Mouse (Mus musculus) heart, embryonic 15.5 days (tissue): ENCODE measurements around the gene Lst1. TPM values are rescaled to one million over a fixed set of nuclear protein-coding genes. Genes with fewer than 3 reads are reported as not detected.
A peak's percentile ranks its signal among the peaks of the same experiment; 100 is the strongest.

Source experiments
- ATAC-seq: fragments of 200-750 bp; cut with Nextera tagmentation; replicated peaks from 2 replicates; pipeline ENCODE4 v1.8.0; 2017; ENCODE audit warnings: low read depth, moderate TSS enrichment; ENCODE audit not compliant: insufficient number of reproducible peaks, insufficient read depth, low FRiP score
- H3K27ac ChIP-seq: fragments of 300-500 bp; sonication (generic); 2 replicates; pipeline ENCODE4 v1.5.1; 2015; ENCODE audit warnings: mild to moderate bottlenecking, inconsistent platforms
- H3K27me3 ChIP-seq: fragments of 300-500 bp; sonication (generic); 2 replicates; pipeline ENCODE4 v1.6.1; 2015; ENCODE audit warnings: inconsistent platforms
- H3K36me3 ChIP-seq: fragments of 300-500 bp; sonication (generic); 2 replicates; pipeline ENCODE4 v1.6.1; 2015; ENCODE audit warnings: mild to moderate bottlenecking, inconsistent platforms
- H3K4me1 ChIP-seq: fragments of 300-500 bp; sonication (generic); replicated peaks from 2 replicates; pipeline ENCODE4 v1.6.1; 2015; ENCODE audit warnings: inconsistent platforms
- H3K4me2 ChIP-seq: fragments of 300-500 bp; sonication (generic); 2 replicates; pipeline ENCODE4 v1.6.1; 2015; ENCODE audit warnings: inconsistent platforms, mild to moderate bottlenecking, moderate library complexity
- H3K4me3 ChIP-seq: fragments of 300-500 bp; sonication (generic); 2 replicates; pipeline ENCODE4 v1.5.1; 2015; ENCODE audit warnings: mild to moderate bottlenecking, inconsistent platforms
- H3K9ac ChIP-seq: fragments of 300-500 bp; sonication (generic); 2 replicates; pipeline ENCODE4 v1.6.1; 2015; ENCODE audit warnings: mild to moderate bottlenecking, inconsistent platforms
- H3K9me3 ChIP-seq: fragments of 300-500 bp; sonication (generic); replicated peaks from 2 replicates; pipeline ENCODE4 v1.6.1; 2016; ENCODE audit warnings: inconsistent platforms
- WGBS: fragments of 180-500 bp; shearing (Covaris S2); methylation state at CpG from one replicate; pipeline ENCODE4 v1.1.7; 2015; ENCODE audit warnings: mixed read lengths; 5-methylcytosine and 5-hydroxymethylcytosine counted together
- polyA plus RNA-seq: library from polyadenylated mRNA; unstranded; fragments of >200 nt; fragmentation: Nextera tagmentation; extraction: Ambion mirVana; gene quantifications from 2 replicates; pipeline ENCODE4 v1.2.1, GENCODE M21; 2015

Lst1 gene
- polyA plus RNA-seq, 1 experiment from 2014 or later = 8.1 TPM

GRCm38 (mm10) chr17:35164568-35165450, 23.4 kb downstream of the Lst1 start, which contains the start of gene Prrc2a:
Gene Prrc2a, minus strand, starts transcription at chr17:35164897.
- under 1% methylated on average over 77 of the region's 89 CpGs for whole genome bisulfite sequencing
- peak within 1 kb of the TSS; percentile 97 for H3K27ac ChIP-seq

GRCm38 (mm10) chr17:35164218-35164567, 24.0 kb downstream of the Lst1 start:
- Histone ChIP-seq H3K4me1 (peaks cover 31% of the 10 kb centered on the region), H3K9me3 (no peaks in the 10 kb centered on the region), H3K27ac (peak overlapping the region; percentile 97), H3K36me3 (peaks cover 25% of the 10 kb centered on the region), H3K9ac (peak overlapping the region; percentile 98), H3K4me2 (peak overlapping the region; percentile 92), H3K27me3 (no peaks in the 10 kb centered on the region), H3K4me3 (peak overlapping the region; percentile 92)
- under 1% methylated on average over 28 of the region's 28 CpGs for WGBS
- ATAC-seq = no peak

More at GRCm38 (mm10) chr17:35164568-35165450, 23.4 kb downstream of the Lst1 start, which contains the start of gene Prrc2a:
- Histone ChIP-seq H3K36me3 (peaks cover 19% of the 10 kb centered on the region), H3K4me1 (peaks cover 31% of the 10 kb centered on the region), H3K9me3 (no peaks in the 10 kb centered on the region), H3K4me2 (peak within 1 kb of the TSS; percentile 92), H3K27me3 (no peaks in the 10 kb centered on the region), H3K4me3 (peak within 1 kb of the TSS; percentile 92), H3K9ac (peak within 1 kb of the TSS; percentile 98)
- ATAC-seq = peak; percentile 97

- WGBS = 5% methylated on average over 8 of the region's 8 CpGs
These were observed 24.7 kb downstream of the Lst1 start for GRCm38 (mm10) chr17:35163326-35164081.

GRCm38 (mm10) chr17:35162730-35163129, 25.5 kb downstream of the Lst1 start:
- H3K27ac ChIP-seq = peak overlapping the region; percentile 97

More at GRCm38 (mm10) chr17:35163326-35164081, 24.7 kb downstream of the Lst1 start:
- peak overlapping the region; percentile 92 for H3K4me2 ChIP-seq
- peaks cover 32% of the 10 kb centered on the region for H3K36me3 ChIP-seq
- peak overlapping the region; percentile 98 for H3K9ac ChIP-seq
- peaks cover 31% of the 10 kb centered on the region for H3K4me1 ChIP-seq
- ATAC-seq = no peak
- H3K4me3 ChIP-seq = peak overlapping the region; percentile 92
- H3K27ac ChIP-seq = peak overlapping the region; percentile 97
- H3K9me3 ChIP-seq = no peaks in the 10 kb centered on the region
- no peaks in the 10 kb centered on the region for H3K27me3 ChIP-seq

DNA sequence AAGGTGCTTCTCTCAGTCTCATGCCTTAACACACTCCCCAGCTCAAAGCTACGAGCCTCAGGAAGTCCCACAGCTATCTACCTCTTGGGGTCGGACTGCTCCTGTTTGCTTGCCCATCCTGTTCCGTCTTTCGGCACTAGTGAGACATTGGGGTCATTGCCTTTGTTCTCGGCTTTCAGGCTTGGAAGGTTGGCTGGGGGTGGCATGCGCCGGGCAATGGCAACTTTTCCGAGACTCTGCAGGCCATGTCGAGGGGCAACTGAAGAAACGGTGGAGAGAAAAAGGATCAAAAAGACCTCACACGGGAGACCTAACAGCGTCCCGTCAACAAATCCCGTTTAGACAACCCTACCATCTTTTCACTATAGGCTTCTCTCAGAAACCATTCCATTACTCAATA, 26.1 kb downstream of the Lst1 start:
- Histone ChIP-seq H3K4me2 (peak overlapping the region; percentile 92), H3K4me1 (peaks cover 31% of the 10 kb centered on the region), H3K4me3 (peak overlapping the region; percentile 92), H3K9me3 (no peaks in the 10 kb centered on the region), H3K27ac (peak overlapping the region; percentile 6), H3K27me3 (no peaks in the 10 kb centered on the region), H3K36me3 (peaks cover 46% of the 10 kb centered on the region), H3K9ac (peak overlapping the region; percentile 98)
- no peak for ATAC-seq
- WGBS = 61% methylated on average over 14 of the region's 14 CpGs

More at GRCm38 (mm10) chr17:35162730-35163129, 25.5 kb downstream of the Lst1 start:
- Histone ChIP-seq H3K4me3 (peak overlapping the region; percentile 92), H3K27me3 (no peaks in the 10 kb centered on the region), H3K36me3 (peaks cover 40% of the 10 kb centered on the region), H3K9me3 (no peaks in the 10 kb centered on the region), H3K4me2 (peak overlapping the region; percentile 92), H3K4me1 (peaks cover 31% of the 10 kb centered on the region), H3K9ac (peak overlapping the region; percentile 98)
- 26% methylated on average over 12 of the region's 12 CpGs for WGBS
- ATAC-seq = no peak

DNA sequence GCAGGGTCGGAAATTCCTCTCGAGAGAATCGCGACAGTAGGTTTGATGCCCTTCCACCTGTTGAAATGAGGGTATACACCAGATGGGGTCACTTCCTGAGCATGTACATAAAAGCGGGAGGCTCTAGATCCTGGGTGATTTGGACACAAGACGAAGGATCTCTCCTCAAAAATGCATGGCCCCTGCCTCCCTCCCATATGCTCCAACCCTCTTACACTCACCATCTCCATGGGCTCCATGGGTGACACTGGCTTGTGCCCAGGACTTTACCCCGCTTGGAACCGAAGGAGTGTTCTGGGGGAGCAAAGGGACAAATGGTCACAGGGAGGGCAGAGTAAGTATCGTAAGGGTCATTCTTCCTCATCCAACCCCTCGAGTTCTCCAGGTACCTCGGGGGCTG, 26.8 kb downstream of the Lst1 start:
- no peaks in the 10 kb centered on the region for H3K27me3 ChIP-seq
- H3K4me1 ChIP-seq = peaks cover 28% of the 10 kb centered on the region
- no peaks in the 10 kb centered on the region for H3K9me3 ChIP-seq
- H3K9ac ChIP-seq = no peak overlapping the region
- no peak for ATAC-seq
- no peak overlapping the region for H3K27ac ChIP-seq
- 73% methylated on average over 11 of the region's 11 CpGs for WGBS
- no peak overlapping the region for H3K4me3 ChIP-seq
- H3K36me3 ChIP-seq = peaks cover 53% of the 10 kb centered on the region
- H3K4me2 ChIP-seq = no peak overlapping the region

GRCm38 (mm10) chr17:35159638-35160037, 28.6 kb downstream of the Lst1 start:
- Histone ChIP-seq H3K9ac (no peak overlapping the region), H3K4me1 (peaks cover 20% of the 10 kb centered on the region), H3K4me3 (no peak overlapping the region), H3K27me3 (no peaks in the 10 kb centered on the region), H3K4me2 (no peak overlapping the region), H3K36me3 (peaks cover 71% of the 10 kb centered on the region), H3K27ac (no peak overlapping the region), H3K9me3 (no peaks in the 10 kb centered on the region)
- WGBS = 84% methylated on average over 7 of the region's 7 CpGs
- no peak for ATAC-seq

DNA sequence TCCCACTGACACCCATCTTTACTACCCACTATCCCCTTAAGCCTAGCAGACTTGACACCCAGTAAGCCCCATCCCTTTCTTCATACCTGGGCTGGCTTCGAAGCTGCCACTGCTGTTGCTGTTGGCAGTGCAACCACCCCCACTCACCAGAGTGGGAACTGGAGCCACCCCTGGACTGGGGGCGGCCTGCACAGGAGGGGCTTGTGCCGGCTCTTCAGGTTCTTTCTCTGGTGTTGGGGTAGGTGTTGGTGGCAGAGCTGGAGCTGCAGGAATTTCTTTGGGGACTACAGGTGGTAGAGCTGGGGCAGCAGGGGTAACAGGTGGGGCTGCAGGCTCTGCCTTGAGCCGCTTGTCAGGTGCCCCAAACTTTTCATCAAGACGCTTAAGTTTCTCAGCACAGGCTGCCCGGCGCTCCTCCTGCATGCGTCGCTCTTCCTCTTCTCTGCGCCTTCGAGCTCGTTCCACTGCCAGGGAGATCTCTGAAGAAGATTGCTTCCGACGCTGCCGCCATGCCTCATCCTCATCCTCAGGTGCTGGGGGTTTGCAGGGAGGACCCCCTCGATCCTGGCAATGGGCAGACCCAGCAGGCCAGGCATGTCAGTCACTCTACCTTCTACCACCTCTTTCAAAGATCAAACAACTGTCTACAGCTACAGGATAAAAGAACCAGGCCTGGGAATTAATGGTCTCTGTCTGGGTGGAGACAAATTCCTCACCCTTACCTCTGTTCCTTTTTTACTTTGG, 29.2 kb downstream of the Lst1 start:
- H3K9ac ChIP-seq = no peak overlapping the region
- H3K27me3 ChIP-seq = no peaks in the 10 kb centered on the region
- no peak overlapping the region for H3K4me2 ChIP-seq
- no peaks in the 10 kb centered on the region for H3K9me3 ChIP-seq
- H3K4me1 ChIP-seq = peaks cover 20% of the 10 kb centered on the region
- H3K36me3 ChIP-seq = peaks cover 77% of the 10 kb centered on the region
- ATAC-seq = no peak
- 88% methylated on average over 16 of the region's 16 CpGs for WGBS
- no peak overlapping the region for H3K4me3 ChIP-seq
- no peak overlapping the region for H3K27ac ChIP-seq

GRCm38 (mm10) chr17:35157661-35158175, 30.5 kb downstream of the Lst1 start:
- Histone ChIP-seq H3K4me1 (peaks cover 11% of the 10 kb centered on the region), H3K4me3 (no peak overlapping the region), H3K36me3 (peaks cover 90% of the 10 kb centered on the region), H3K9me3 (no peaks in the 10 kb centered on the region), H3K27me3 (no peaks in the 10 kb centered on the region), H3K4me2 (no peak overlapping the region), H3K9ac (no peak overlapping the region; the same call in 1 of the 2 replicates), H3K27ac (no peak overlapping the region)
- 92% methylated on average over 8 of the region's 8 CpGs for WGBS
- ATAC-seq = no peak

GRCm38 (mm10) chr17:35157254-35157653, 31.0 kb downstream of the Lst1 start:
- no peak overlapping the region for H3K27ac ChIP-seq
- H3K9me3 ChIP-seq = no peaks in the 10 kb centered on the region
- peaks cover 7% of the 10 kb centered on the region for H3K4me1 ChIP-seq
- H3K36me3 ChIP-seq = peaks cover 95% of the 10 kb centered on the region
- no peak overlapping the region for H3K4me3 ChIP-seq
- no peaks in the 10 kb centered on the region for H3K27me3 ChIP-seq
- no peak for ATAC-seq
- no peak overlapping the region for H3K4me2 ChIP-seq
- WGBS = 93% methylated on average over 8 of the region's 8 CpGs
- H3K9ac ChIP-seq = no peak overlapping the region
